Mouse (Mus musculus) small intestine, adult 2 months (tissue): Measurements from ENCODE around the gene Hydin. TPM values are rescaled to one million over a fixed set of nuclear protein-coding genes. Genes with fewer than 3 reads are reported as not detected.
"Not testable (repeated sequence)": the region's sequence is repeated elsewhere in the genome, so short reads cannot be mapped to it uniquely, and the experiment has no call there.

ENCODE experiments used
- H3K27ac ChIP-seq: fragments of 200-500 bp; 2 replicates; pipeline ENCODE4 v1.5.1; 2012; ENCODE audit warnings: low read depth, low read length, control low read depth, inconsistent platforms; ENCODE audit not compliant: insufficient read depth
- H3K27me3 ChIP-seq: fragments of 200-500 bp; 2 replicates; pipeline ENCODE4 v1.6.1; 2012; ENCODE audit warnings: mild to moderate bottlenecking, moderate library complexity, low read length, inconsistent platforms; ENCODE audit not compliant: control insufficient read depth, insufficient read depth
- H3K36me3 ChIP-seq: fragments of 200-500 bp; 2 replicates; pipeline ENCODE4 v1.6.1; 2012; ENCODE audit warnings: mild to moderate bottlenecking, low read length, control low read depth, inconsistent platforms; ENCODE audit not compliant: control insufficient read depth, insufficient read depth
- H3K4me1 ChIP-seq: fragments of 200-500 bp; 2 replicates; pipeline ENCODE4 v1.6.1; 2012; ENCODE audit warnings: low read length, inconsistent platforms, mixed read lengths; ENCODE audit not compliant: control insufficient read depth, insufficient read depth, insufficient read length
- H3K4me3 ChIP-seq: fragments of 200-500 bp; 2 replicates; pipeline ENCODE4 v1.5.1; 2012; ENCODE audit warnings: low read depth, mild to moderate bottlenecking, control low read depth, inconsistent platforms, low read length, moderate library complexity
- CTCF ChIP-seq: fragments of 200-500 bp; IDR thresholded peaks from 2 replicates; pipeline ENCODE4 v1.5.1; 2012; ENCODE audit warnings: low read depth, mild to moderate bottlenecking, control low read depth, inconsistent platforms, low read length, moderate library complexity, mixed read lengths; ENCODE audit not compliant: insufficient replicate concordance, insufficient read length; ENCODE audit errors: extremely low read depth
- POLR2A ChIP-seq: fragments of 200-500 bp; IDR thresholded peaks from 2 replicates; pipeline ENCODE4 v1.6.1; 2012; ENCODE audit warnings: low read depth, mild to moderate bottlenecking, control low read depth, inconsistent platforms, low read length, moderate library complexity
- WGBS: fragments of 180-500 bp; shearing (Covaris S2); methylation state at CpG from one replicate; pipeline ENCODE4 v1.1.7; 2018; 5-methylcytosine and 5-hydroxymethylcytosine counted together
- polyA plus RNA-seq: library from polyadenylated mRNA; depleted of rRNA; stranded (reverse); fragments of >200 nt; gene quantifications from 2 replicates; pipeline ENCODE4 v1.2.3, GENCODE M21; 2012

The Hydin gene
- polyA plus RNA-seq, 1 experiment, result not detected

- Histone ChIP-seq H3K36me3 (no peaks in the 10 kb centered on the region), H3K4me1 (no peaks in the 10 kb centered on the region), H3K27me3 (no peaks in the 10 kb centered on the region), H3K4me3 (no peak overlapping the region), H3K27ac (no peak overlapping the region)
- TF ChIP-seq CTCF (no peak), POLR2A (no peak)
- WGBS, result 78% methylated on average over 4 of the region's 4 CpGs
These were observed 96.2 kb downstream of the Hydin start for GRCm38 (mm10) chr8:110362975-110363374.

DNA sequence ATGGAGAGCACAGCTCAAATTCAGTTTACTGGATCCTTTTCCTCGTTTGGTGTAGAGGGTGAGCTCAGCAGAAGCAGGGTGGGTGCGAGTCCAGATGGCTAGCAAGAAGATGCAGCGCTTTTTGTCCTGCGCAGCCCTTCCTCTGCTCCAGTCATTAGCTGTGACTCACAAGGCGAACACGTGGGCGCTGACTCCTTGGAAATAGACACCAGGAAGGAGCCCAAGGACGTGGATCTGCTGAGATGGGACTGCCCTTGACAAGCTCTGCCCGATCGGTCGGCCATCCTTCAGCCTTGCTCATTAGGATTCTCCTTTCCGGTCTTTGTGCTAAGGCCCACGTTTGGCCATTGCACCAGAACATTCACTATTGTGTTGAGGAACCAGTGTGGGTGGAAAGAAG lies 106.1 kb downstream of the Hydin start:
- no peak overlapping the region for H3K27ac ChIP-seq
- no peak overlapping the region for H3K4me3 ChIP-seq
- H3K4me1 ChIP-seq, result no peaks in the 10 kb centered on the region
- no peaks in the 10 kb centered on the region for H3K27me3 ChIP-seq
- no peak for TF ChIP-seq POLR2A
- TF ChIP-seq CTCF, result no peak
- no peaks in the 10 kb centered on the region for H3K36me3 ChIP-seq
- 74% methylated on average over 13 of the region's 13 CpGs for WGBS

- WGBS, result 90% methylated on average over 4 of the region's 4 CpGs
- TF ChIP-seq POLR2A (no peak), CTCF (no peak)
These were observed 106.9 kb downstream of the Hydin start for GRCm38 (mm10) chr8:110373695-110374094.

DNA sequence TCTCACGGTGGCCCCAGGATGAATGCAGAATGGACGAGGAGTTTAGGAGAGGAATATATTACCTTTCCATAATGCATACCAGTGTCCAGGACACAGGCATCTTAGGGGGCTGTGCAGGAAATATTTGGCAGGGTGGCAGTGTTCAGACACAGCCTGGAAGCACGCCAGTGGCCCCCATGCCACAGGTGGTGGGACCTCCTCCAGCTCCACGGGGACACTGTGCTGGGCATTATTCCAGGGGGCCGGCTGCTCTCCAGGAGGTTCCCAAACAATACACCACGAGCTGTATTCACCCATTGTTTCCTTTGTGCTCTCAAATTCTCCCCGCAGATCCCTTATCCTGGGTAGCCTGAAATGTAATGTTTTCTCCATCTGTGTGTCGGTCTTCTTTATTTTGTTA lies 116.0 kb downstream of the Hydin start:
- Histone ChIP-seq H3K27ac (no peak overlapping the region), H3K27me3 (no peaks in the 10 kb centered on the region), H3K36me3 (no peaks in the 10 kb centered on the region), H3K4me3 (no peak overlapping the region), H3K4me1 (no peaks in the 10 kb centered on the region)
- 43% methylated on average over 8 of the region's 8 CpGs for WGBS
- TF ChIP-seq CTCF (no peak), POLR2A (no peak)

More at GRCm38 (mm10) chr8:110373695-110374094, 106.9 kb downstream of the Hydin start:
- no peak overlapping the region for H3K27ac ChIP-seq
- H3K4me1 ChIP-seq, result no peaks in the 10 kb centered on the region
- H3K27me3 ChIP-seq, result no peaks in the 10 kb centered on the region
- H3K36me3 ChIP-seq, result no peaks in the 10 kb centered on the region
- H3K4me3 ChIP-seq, result no peak overlapping the region

- not testable (repeated sequence) for H3K27ac ChIP-seq, H3K27me3 ChIP-seq, H3K36me3 ChIP-seq, H3K4me3 ChIP-seq, H3K4me1 ChIP-seq
- 72% methylated on average over 6 of the region's 6 CpGs for WGBS
These were observed 117.9 kb downstream of the Hydin start for GRCm38 (mm10) chr8:110384632-110385031.

- H3K4me1 ChIP-seq, result no peaks in the 10 kb centered on the region
- 69% methylated on average over 4 of the region's 4 CpGs for WGBS
- no peak overlapping the region for H3K27ac ChIP-seq
- no peaks in the 10 kb centered on the region for H3K27me3 ChIP-seq
- no peaks in the 10 kb centered on the region for H3K36me3 ChIP-seq
- TF ChIP-seq POLR2A (no peak), CTCF (no peak)
- H3K4me3 ChIP-seq, result no peak overlapping the region
These were observed 128.9 kb downstream of the Hydin start for GRCm38 (mm10) chr8:110395656-110396055.

- Histone ChIP-seq H3K36me3 (no peaks in the 10 kb centered on the region), H3K4me1 (no peaks in the 10 kb centered on the region), H3K27ac (no peak overlapping the region), H3K4me3 (no peak overlapping the region), H3K27me3 (no peaks in the 10 kb centered on the region)
- WGBS, result 81% methylated on average over 6 of the region's 6 CpGs
- TF ChIP-seq POLR2A, result no peak
- TF ChIP-seq CTCF, result no peak
These were observed 133.8 kb downstream of the Hydin start for GRCm38 (mm10) chr8:110400536-110400935.

DNA sequence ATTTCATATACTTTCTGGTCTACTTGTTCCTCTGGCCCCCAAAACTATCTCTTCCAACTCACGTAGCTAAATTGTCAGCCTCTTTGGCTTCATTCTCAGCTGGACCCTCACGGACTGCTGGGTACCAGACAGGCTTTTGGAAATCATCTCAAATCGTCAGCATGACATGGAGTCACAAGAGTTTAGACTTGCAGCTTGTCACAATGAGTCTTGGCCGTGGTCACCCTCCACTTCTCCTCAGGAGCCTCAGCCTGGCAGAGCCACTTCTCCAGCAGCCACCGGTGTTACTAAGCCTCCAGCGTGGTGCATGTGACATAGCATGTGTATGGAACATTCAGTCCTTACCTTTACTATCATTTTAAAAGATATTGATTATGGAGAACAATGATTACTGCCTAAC lies 135.5 kb downstream of the Hydin start:
- Histone ChIP-seq H3K4me1 (no peaks in the 10 kb centered on the region), H3K27me3 (no peaks in the 10 kb centered on the region), H3K36me3 (no peaks in the 10 kb centered on the region), H3K27ac (no peak overlapping the region), H3K4me3 (no peak overlapping the region)
- TF ChIP-seq POLR2A (no peak), CTCF (no peak)
- WGBS, result 82% methylated on average over 6 of the region's 6 CpGs

DNA sequence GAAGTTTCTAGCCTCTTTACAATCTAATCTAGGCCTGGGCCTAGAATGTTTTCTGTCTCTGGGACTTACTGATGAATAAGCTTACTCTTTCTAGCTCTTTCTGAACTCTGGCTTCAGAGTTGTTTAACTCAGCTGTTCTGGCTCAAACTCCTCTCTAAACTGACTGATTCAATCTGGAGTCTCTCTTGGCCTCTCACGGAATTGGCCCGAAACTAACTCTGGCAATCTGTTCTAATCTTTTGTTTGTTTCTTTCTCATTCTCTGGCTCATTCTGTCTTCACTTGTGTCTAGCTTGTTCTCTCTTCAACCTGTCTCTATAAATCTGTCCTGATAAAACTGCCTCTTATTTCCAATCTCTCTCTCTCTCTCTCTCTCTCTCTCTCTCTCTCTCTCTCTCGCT lies 137.7 kb downstream of the Hydin start:
- no peak for TF ChIP-seq CTCF
- no peaks in the 10 kb centered on the region for H3K27me3 ChIP-seq
- H3K4me3 ChIP-seq, result no peak overlapping the region
- no peak overlapping the region for H3K27ac ChIP-seq
- 73% methylated on average over 3 of the region's 3 CpGs for WGBS
- no peaks in the 10 kb centered on the region for H3K4me1 ChIP-seq
- no peaks in the 10 kb centered on the region for H3K36me3 ChIP-seq
